Mouse (Mus musculus) C2C12 (cell line): ENCODE results near the gene Hlcs. TPM values are rescaled to one million over a fixed set of nuclear protein-coding genes. Genes with fewer than 3 reads are reported as not detected.

ENCODE experiments used
- H3K27me3 ChIP-seq: one replicate; pipeline ENCODE4 v1.6.1; 2011; ENCODE audit not compliant: control insufficient read depth, insufficient read depth, insufficient read length
- H3K36me3 ChIP-seq: one replicate; pipeline ENCODE4 v1.6.1; 2011; ENCODE audit not compliant: control insufficient read depth, insufficient read depth
- H3K4me3 ChIP-seq: one replicate; pipeline ENCODE4 v1.5.1; 2011; ENCODE audit warnings: mild to moderate bottlenecking, control low read depth; ENCODE audit not compliant: poor library complexity, insufficient read depth, severe bottlenecking
- H3K79me2 ChIP-seq: one replicate; pipeline ENCODE4 v1.6.1; 2011; ENCODE audit not compliant: control insufficient read depth, insufficient read depth
- H3K79me3 ChIP-seq: one replicate; pipeline ENCODE4 v1.6.1; 2011; ENCODE audit warnings: low read depth, control low read depth
- H3ac ChIP-seq: one replicate; pipeline ENCODE3; 2011; ENCODE audit warnings: low read depth; ENCODE audit not compliant: control insufficient read depth, insufficient read length
- CEBPB ChIP-seq: IDR thresholded peaks from one replicate; pipeline ENCODE4 v1.6.1; 2011; ENCODE audit warnings: low read depth, mild to moderate bottlenecking, control low read depth, moderate library complexity
- CTCF ChIP-seq: IDR thresholded peaks from one replicate; pipeline ENCODE4 v1.5.1; 2011; ENCODE audit not compliant: control insufficient read depth, insufficient read depth, insufficient read length
- FOSL1 ChIP-seq: IDR thresholded peaks from one replicate; pipeline ENCODE4 v1.8.0; 2011; ENCODE audit warnings: mild to moderate bottlenecking, low read length; ENCODE audit not compliant: poor library complexity, insufficient read depth, severe bottlenecking
- MAX ChIP-seq: IDR thresholded peaks from one replicate; pipeline ENCODE4 v1.6.1; 2011; ENCODE audit warnings: mild to moderate bottlenecking, control low read depth
- MYOD1 ChIP-seq: IDR thresholded peaks from one replicate; pipeline ENCODE4 v1.6.1; 2011; ENCODE audit warnings: low read depth; ENCODE audit not compliant: control insufficient read depth, insufficient read length
- MYOG ChIP-seq: IDR thresholded peaks from one replicate; pipeline ENCODE4 v1.6.1; 2011; ENCODE audit not compliant: control insufficient read depth, insufficient read length; ENCODE audit errors: extremely low read depth
- USF1 ChIP-seq: IDR thresholded peaks from one replicate; pipeline ENCODE4 v1.6.1; 2011; ENCODE audit warnings: low read depth, mild to moderate bottlenecking, control low read depth, moderate library complexity
- polyA plus RNA-seq: library from polyadenylated mRNA; unstranded; fragments of >200 nt; fragmentation: generic; extraction: Trizol; gene quantifications from one replicate; pipeline ENCODE4 v1.2.1, GENCODE M21; 2012; ENCODE audit warnings: missing spikeins

Gene Hlcs
- polyA plus RNA-seq, 1 experiment, result 1.7 TPM

- Histone ChIP-seq H3K36me3 (no peaks in the 10 kb centered on the region), H3K79me3 (no peaks in the 10 kb centered on the region), H3K27me3 (no peaks in the 10 kb centered on the region), H3K4me3 (no peak overlapping the region), H3ac (no peak overlapping the region), H3K79me2 (no peaks in the 10 kb centered on the region)
- TF ChIP-seq MYOG (no peak), FOSL1 (no peak), USF1 (no peak), CTCF (no peak), MAX (no peak), MYOD1 (no peak), CEBPB (no peak)
Measured at GRCm38 (mm10) chr16:94253671-94254414, 59.5 kb downstream of the Hlcs start.

- no peaks in the 10 kb centered on the region for H3K27me3 ChIP-seq
- no peak overlapping the region for H3K4me3 ChIP-seq
- no peaks in the 10 kb centered on the region for H3K79me3 ChIP-seq
- no peaks in the 10 kb centered on the region for H3K36me3 ChIP-seq
- TF ChIP-seq FOSL1, result no peak
- no peak for TF ChIP-seq MAX
- no peak for TF ChIP-seq MYOD1
- no peak for TF ChIP-seq MYOG
- no peaks in the 10 kb centered on the region for H3K79me2 ChIP-seq
- H3ac ChIP-seq, result no peak overlapping the region
Measured at GRCm38 (mm10) chr16:94251756-94252155, 61.6 kb downstream of the Hlcs start.

GRCm38 (mm10) chr16:94250640-94251349, 62.6 kb downstream of the Hlcs start:
- TF ChIP-seq MYOD1 (no peak), FOSL1 (no peak), MAX (no peak), CTCF (no peak), CEBPB (no peak), MYOG (no peak), USF1 (no peak)
- Histone ChIP-seq H3K4me3 (no peak overlapping the region), H3K27me3 (no peaks in the 10 kb centered on the region), H3ac (no peak overlapping the region), H3K79me3 (no peaks in the 10 kb centered on the region), H3K79me2 (no peaks in the 10 kb centered on the region), H3K36me3 (no peaks in the 10 kb centered on the region)

DNA sequence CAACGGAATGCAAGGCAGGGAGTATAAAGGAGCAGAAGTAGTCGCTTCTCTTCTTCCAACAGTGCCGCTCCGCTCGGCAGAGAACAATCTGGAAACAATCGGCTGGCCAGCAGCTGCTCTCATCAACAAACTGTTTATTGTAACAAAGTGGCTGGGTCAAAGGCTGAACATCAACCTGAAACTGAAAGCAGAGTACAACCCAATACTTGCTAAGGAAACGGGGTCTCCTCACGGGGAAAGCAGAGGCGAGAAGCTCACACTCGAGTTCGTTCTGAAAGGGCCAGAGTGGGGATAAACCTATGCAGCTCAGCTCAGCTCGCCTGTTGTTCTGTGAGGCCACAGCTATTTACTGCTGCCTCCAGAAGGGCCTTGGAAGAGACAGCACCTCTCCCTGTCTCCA, 63.2 kb downstream of the Hlcs start:
- TF ChIP-seq MYOG, result no peak
- TF ChIP-seq CTCF, result no peak
- no peak for TF ChIP-seq MYOD1
- TF ChIP-seq FOSL1, result no peak
- no peak for TF ChIP-seq MAX
- TF ChIP-seq USF1, result no peak
- TF ChIP-seq CEBPB, result no peak
- H3K27me3 ChIP-seq, result no peaks in the 10 kb centered on the region
- H3K79me3 ChIP-seq, result no peaks in the 10 kb centered on the region
- H3K79me2 ChIP-seq, result no peaks in the 10 kb centered on the region
- no peak overlapping the region for H3K4me3 ChIP-seq
- no peak overlapping the region for H3ac ChIP-seq
- H3K36me3 ChIP-seq, result no peaks in the 10 kb centered on the region

GRCm38 (mm10) chr16:94249666-94250065, 63.7 kb downstream of the Hlcs start:
- H3K79me2 ChIP-seq, result no peaks in the 10 kb centered on the region
- no peak overlapping the region for H3ac ChIP-seq
- H3K27me3 ChIP-seq, result no peaks in the 10 kb centered on the region
- no peaks in the 10 kb centered on the region for H3K36me3 ChIP-seq
- no peaks in the 10 kb centered on the region for H3K79me3 ChIP-seq
- TF ChIP-seq MAX (no peak), FOSL1 (no peak), MYOD1 (no peak), MYOG (no peak), CTCF (no peak), USF1 (no peak), CEBPB (no peak)
- H3K4me3 ChIP-seq, result no peak overlapping the region

- no peak overlapping the region for H3ac ChIP-seq
- H3K79me2 ChIP-seq, result no peaks in the 10 kb centered on the region
- no peaks in the 10 kb centered on the region for H3K27me3 ChIP-seq
- no peak overlapping the region for H3K4me3 ChIP-seq
- TF ChIP-seq MYOD1, result no peak
- TF ChIP-seq USF1, result no peak
- no peak for TF ChIP-seq MAX
- TF ChIP-seq FOSL1, result no peak
- TF ChIP-seq CEBPB, result no peak
- TF ChIP-seq MYOG, result no peak
- H3K36me3 ChIP-seq, result no peaks in the 10 kb centered on the region
- H3K79me3 ChIP-seq, result no peaks in the 10 kb centered on the region
Measured at GRCm38 (mm10) chr16:94248721-94249120, 64.7 kb downstream of the Hlcs start.
